Mouse (Mus musculus): Measurements from ENCODE around the gene Emd.

- TF ChIP-seq CTCF (IDR thresholded peaks at IDR 0.05; ENCODE audit: borderline replicate concordance, extremely low read depth, insufficient read depth, insufficient read length) = no peak
- TF ChIP-seq POLR2A (IDR thresholded peaks at IDR 0.05; ENCODE audit: borderline replicate concordance, extremely low read depth, insufficient read depth, insufficient read length, poor library complexity, severe bottlenecking) = no peak
Observed at GRCm38 (mm10) chrX:74281041-74281731, 26.7 kb downstream of the Emd start.
